Mouse (Mus musculus) adrenal gland, postnatal 36 days (tissue): Measurements from ENCODE around the gene Gm40193. TPM values are rescaled to one million over a fixed set of nuclear protein-coding genes. Genes with fewer than 3 reads are reported as not detected.
"Not testable (repeated sequence)": the region's sequence is repeated elsewhere in the genome, so short reads cannot be mapped to it uniquely, and the experiment has no call there.

ENCODE experiments used
- DNase-seq, 2 experiments: peaks; one replicate each; pipeline ENCODE4 v3.0.0; 2021; ENCODE audit warnings: mixed read lengths in 1 of 2
- total RNA-seq, 2 experiments: library from RNA; stranded (reverse); gene quantifications; 2 replicates each; pipeline ENCODE4 v1.2.3; 2021

The Gm40193 gene
- total RNA-seq, 2 experiments from 2014 or later, result not detected

GRCm38 (mm10) chr11:70540928-70541327 lies 8.2 kb upstream of the Gm40193 start:
- DNase-seq, result no peak

- peak; percentile 93 to 94 for DNase-seq
Measured at GRCm38 (mm10) chr11:70539877-70540587, 7.3 kb upstream of the Gm40193 start, which contains the start of gene Pld2. Gene Pld2 (plus strand): TSS chr11:70540064.

- no peak for DNase-seq
Measured at GRCm38 (mm10) chr11:70539423-70539822, 6.7 kb upstream of the Gm40193 start.

- DNase-seq, result not testable (repeated sequence)
Measured at GRCm38 (mm10) chr11:70531065-70531464, 1.7 kb downstream of the Gm40193 start.

- DNase-seq, result no peak
Measured at GRCm38 (mm10) chr11:70528610-70529009, 4.1 kb downstream of the Gm40193 start.

- DNase-seq, result no peak
Measured at GRCm38 (mm10) chr11:70526211-70526610, 6.5 kb downstream of the Gm40193 start.

- no peak for DNase-seq
Measured at GRCm38 (mm10) chr11:70525726-70526125, 7.0 kb downstream of the Gm40193 start.

GRCm38 (mm10) chr11:70525184-70525678 lies 7.5 kb downstream of the Gm40193 start, which contains the start of gene Psmb6:
Gene Psmb6 (plus strand): TSS chr11:70525367.
- peak; percentile 89 to 91 for DNase-seq

GRCm38 (mm10) chr11:70524782-70525181 lies 8.0 kb downstream of the Gm40193 start:
- DNase-seq, result no peak

- not testable (repeated sequence) for DNase-seq
Measured at GRCm38 (mm10) chr11:70523306-70523989, 9.3 kb downstream of the Gm40193 start.

- peak; percentile 41 to 60 for DNase-seq
Measured at GRCm38 (mm10) chr11:70520178-70520769, 12.5 kb downstream of the Gm40193 start.

GRCm38 (mm10) chr11:70518923-70519322 lies 13.8 kb downstream of the Gm40193 start, which contains the start of gene Gltpd2:
Gene Gltpd2 (plus strand): TSS chr11:70519196.
- DNase-seq, result no peak

GRCm38 (mm10) chr11:70518436-70518835 lies 14.3 kb downstream of the Gm40193 start:
- DNase-seq, result no peak

GRCm38 (mm10) chr11:70516352-70516751 lies 16.4 kb downstream of the Gm40193 start:
- peak in 1 of 2 experiments; percentile 26 for DNase-seq

- no peak for DNase-seq
Measured at GRCm38 (mm10) chr11:70514288-70514687, 18.5 kb downstream of the Gm40193 start, which contains the start of gene Vmo1. Gene Vmo1 (minus strand): TSS chr11:70514616.

- DNase-seq, result peak; percentile 15 to 41
Measured at GRCm38 (mm10) chr11:70513520-70513919, 19.2 kb downstream of the Gm40193 start.

- DNase-seq, result no peak
Measured at GRCm38 (mm10) chr11:70512709-70513342, 19.9 kb downstream of the Gm40193 start.

GRCm38 (mm10) chr11:70511825-70512224 lies 20.9 kb downstream of the Gm40193 start:
- no peak for DNase-seq

- no peak for DNase-seq
Measured at GRCm38 (mm10) chr11:70511242-70511641, 21.5 kb downstream of the Gm40193 start.

GRCm38 (mm10) chr11:70509753-70510564 lies 22.8 kb downstream of the Gm40193 start:
- DNase-seq, result peak; percentile 39 to 52

- no peak for DNase-seq
Measured at GRCm38 (mm10) chr11:70506962-70507515, 25.7 kb downstream of the Gm40193 start.
